Mouse (Mus musculus): ENCODE measurements around the gene Ltbp3. TPM values are rescaled to one million over a fixed set of nuclear protein-coding genes. Genes with fewer than 3 reads are reported as not detected.

Ltbp3 gene
- polyA plus RNA-seq, 2 experiments: 99.8 to 341 TPM

DNA sequence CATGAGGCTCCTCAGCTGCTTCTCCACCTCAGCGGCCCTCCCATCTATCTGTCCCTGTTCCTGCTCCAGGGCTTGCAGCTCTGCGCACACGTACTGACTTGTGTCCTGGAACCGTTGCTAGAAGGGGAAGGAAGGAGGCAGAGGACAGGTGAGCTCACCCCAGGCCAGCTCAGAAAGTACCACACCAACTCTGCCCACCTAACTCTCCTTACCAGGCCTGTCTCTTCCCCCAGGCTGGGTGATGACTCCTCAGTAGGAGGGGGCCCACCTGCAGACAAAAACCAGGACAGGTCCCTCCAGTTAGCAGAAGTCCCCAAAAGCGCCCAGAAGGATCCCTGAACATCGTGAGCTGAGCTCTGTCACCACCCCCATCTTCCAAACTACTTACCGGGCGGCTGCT lies 30.1 kb upstream of the Ltbp3 start:
- no peak overlapping the region for H3K4me2 ChIP-seq (replicated peaks; ENCODE audit: low read depth, low read length, severe bottlenecking)
- H3K27me3 ChIP-seq (ENCODE audit: control insufficient read depth, insufficient read depth, low read length): no peaks in the 10 kb centered on the region
- DNase-seq (ENCODE audit: low spot score) (no peak), ATAC-seq (ENCODE audit: low FRiP score, low read depth) (no peak)
- peaks cover 73% of the 10 kb centered on the region for H3K36me3 ChIP-seq (ENCODE audit: control insufficient read depth, insufficient read depth, low read length)
- H3K9me3 ChIP-seq (ENCODE audit: control insufficient read depth, low read length): no peaks in the 10 kb centered on the region
- no peak overlapping the region for H3K9ac ChIP-seq (ENCODE audit: low read depth, low read length, severe bottlenecking)
- H3K4me3 ChIP-seq (replicated peaks; ENCODE audit: low read length): no peak overlapping the region
- TF ChIP-seq POLR2A (IDR thresholded peaks at IDR 0.05; ENCODE audit: borderline replicate concordance, extremely low read depth, insufficient read depth, insufficient read length): no peak
- no peak overlapping the region for H3K27ac ChIP-seq (replicated peaks; ENCODE audit: low read depth, low read length)
- H3K4me1 ChIP-seq (ENCODE audit: control insufficient read depth, insufficient read depth, low read length): peaks cover 11% of the 10 kb centered on the region
- WGBS: 87% methylated on average over 8 of the region's 8 CpGs

DNA sequence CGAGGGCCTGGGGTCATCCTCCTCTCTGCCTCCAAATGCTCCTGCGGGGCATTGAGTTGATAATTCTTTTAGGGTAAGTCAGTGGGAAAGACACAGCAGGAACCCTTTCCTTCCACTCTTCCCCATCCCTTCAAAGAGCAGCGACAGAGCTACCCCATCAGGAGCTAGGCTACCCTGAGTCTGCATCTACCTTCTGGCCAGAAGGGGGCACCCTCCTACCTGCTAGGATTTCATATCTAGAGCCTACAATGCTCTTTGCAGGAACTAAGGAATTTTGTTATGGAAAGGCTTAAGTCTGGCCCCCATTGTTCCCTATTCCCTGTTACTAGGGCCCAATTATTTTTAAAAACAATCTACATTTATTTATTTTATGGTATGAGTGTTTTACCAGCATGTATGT lies 29.5 kb upstream of the Ltbp3 start:
- no peaks in the 10 kb centered on the region for H3K27me3 ChIP-seq (ENCODE audit: control insufficient read depth, insufficient read depth, low read length)
- DNase-seq (ENCODE audit: low spot score) (peak; percentile 64), ATAC-seq (ENCODE audit: low FRiP score, low read depth) (no peak)
- H3K9ac ChIP-seq (ENCODE audit: low read depth, low read length, severe bottlenecking): no peak overlapping the region
- H3K27ac ChIP-seq (replicated peaks; ENCODE audit: low read depth, low read length): no peak overlapping the region
- no peaks in the 10 kb centered on the region for H3K9me3 ChIP-seq (ENCODE audit: control insufficient read depth, low read length)
- no peak overlapping the region for H3K4me3 ChIP-seq (replicated peaks; ENCODE audit: low read length)
- peaks cover 16% of the 10 kb centered on the region for H3K4me1 ChIP-seq (ENCODE audit: control insufficient read depth, insufficient read depth, low read length)
- H3K36me3 ChIP-seq (ENCODE audit: control insufficient read depth, insufficient read depth, low read length): peaks cover 72% of the 10 kb centered on the region
- no peak for TF ChIP-seq POLR2A (IDR thresholded peaks at IDR 0.05; ENCODE audit: borderline replicate concordance, extremely low read depth, insufficient read depth, insufficient read length)
- 25% methylated on average over 3 of the region's 3 CpGs for WGBS
- H3K4me2 ChIP-seq (replicated peaks; ENCODE audit: low read depth, low read length, severe bottlenecking): no peak overlapping the region

DNA sequence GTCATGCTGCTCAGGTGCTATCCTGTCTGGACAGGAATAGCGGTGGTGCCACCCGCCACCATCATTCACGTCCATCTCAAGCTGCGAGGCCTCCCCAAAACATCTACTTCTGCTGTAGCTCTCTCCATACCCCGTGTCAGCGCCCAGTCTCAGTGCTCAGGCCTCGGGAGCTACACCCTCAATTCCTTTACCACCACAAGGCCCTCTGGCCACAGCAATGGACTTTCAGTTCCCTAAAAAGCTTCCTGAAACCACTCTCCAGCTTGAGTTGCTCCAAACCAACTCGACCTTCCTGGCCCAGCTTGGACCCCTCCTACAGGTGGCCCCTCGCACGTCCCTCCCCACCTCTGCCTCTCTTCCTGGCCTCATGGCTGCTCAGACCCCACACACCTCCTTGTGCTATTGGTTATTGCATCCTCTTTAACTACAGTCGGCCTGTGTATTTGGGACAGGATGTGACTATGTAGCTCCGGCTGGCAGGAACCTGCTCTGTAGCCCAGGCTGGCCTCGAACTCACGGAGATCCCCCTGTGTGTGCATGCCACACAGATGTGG lies 28.7 kb upstream of the Ltbp3 start:
- WGBS: 87% methylated on average over 14 of the region's 14 CpGs
- Histone ChIP-seq H3K27me3 (ENCODE audit: control insufficient read depth, insufficient read depth, low read length) (no peaks in the 10 kb centered on the region), H3K36me3 (ENCODE audit: control insufficient read depth, insufficient read depth, low read length) (peaks cover 64% of the 10 kb centered on the region), H3K4me3 (replicated peaks; ENCODE audit: low read length) (no peak overlapping the region), H3K27ac (replicated peaks; ENCODE audit: low read depth, low read length) (no peak overlapping the region), H3K4me2 (replicated peaks; ENCODE audit: low read depth, low read length, severe bottlenecking) (no peak overlapping the region), H3K9me3 (ENCODE audit: control insufficient read depth, low read length) (no peaks in the 10 kb centered on the region), H3K9ac (ENCODE audit: low read depth, low read length, severe bottlenecking) (no peak overlapping the region), H3K4me1 (ENCODE audit: control insufficient read depth, insufficient read depth, low read length) (peaks cover 18% of the 10 kb centered on the region)
- DNase-seq (ENCODE audit: low spot score) (no peak), ATAC-seq (ENCODE audit: low FRiP score, low read depth) (no peak)
- TF ChIP-seq POLR2A (IDR thresholded peaks at IDR 0.05; ENCODE audit: borderline replicate concordance, extremely low read depth, insufficient read depth, insufficient read length): no peak

DNA sequence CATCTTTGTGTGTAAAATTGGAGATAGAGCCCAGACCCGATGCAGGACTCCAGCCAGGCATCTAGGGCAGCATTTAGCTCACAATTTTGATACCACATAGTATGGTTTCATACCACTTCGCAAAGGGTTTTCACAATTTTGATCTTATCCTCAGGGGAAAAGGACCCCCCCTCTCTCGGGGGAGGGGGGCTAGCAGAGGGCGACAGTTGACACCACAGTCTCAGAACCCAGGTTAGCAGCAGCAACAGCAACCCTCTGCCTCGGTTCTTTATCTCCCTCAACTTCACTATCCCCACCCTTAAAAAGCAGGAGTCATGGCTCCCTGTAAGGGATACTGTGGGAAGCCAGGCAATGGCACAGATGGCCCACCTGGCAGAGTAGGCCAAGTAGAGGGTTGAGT lies 27.4 kb upstream of the Ltbp3 start:
- DNase-seq (ENCODE audit: low spot score) (no peak), ATAC-seq (ENCODE audit: low FRiP score, low read depth) (peak; percentile 31)
- no peak for TF ChIP-seq POLR2A (IDR thresholded peaks at IDR 0.05; ENCODE audit: borderline replicate concordance, extremely low read depth, insufficient read depth, insufficient read length)
- WGBS: 71% methylated on average over 5 of the region's 5 CpGs
- H3K36me3 ChIP-seq (ENCODE audit: control insufficient read depth, insufficient read depth, low read length): peaks cover 67% of the 10 kb centered on the region
- H3K4me3 ChIP-seq (replicated peaks; ENCODE audit: low read length): no peak overlapping the region
- 0 out of 2 replicates have a peak overlapping the region, but pooled peaks have one; percentile 19 for H3K27ac ChIP-seq (replicated peaks; ENCODE audit: low read depth, low read length)
- no peaks in the 10 kb centered on the region for H3K9me3 ChIP-seq (ENCODE audit: control insufficient read depth, low read length)
- no peaks in the 10 kb centered on the region for H3K27me3 ChIP-seq (ENCODE audit: control insufficient read depth, insufficient read depth, low read length)
- H3K4me2 ChIP-seq (replicated peaks; ENCODE audit: low read depth, low read length, severe bottlenecking): no peak overlapping the region; the same call in 1 of the 2 replicates
- peaks cover 18% of the 10 kb centered on the region for H3K4me1 ChIP-seq (ENCODE audit: control insufficient read depth, insufficient read depth, low read length)
- H3K9ac ChIP-seq (ENCODE audit: low read depth, low read length, severe bottlenecking): no peak overlapping the region

DNA sequence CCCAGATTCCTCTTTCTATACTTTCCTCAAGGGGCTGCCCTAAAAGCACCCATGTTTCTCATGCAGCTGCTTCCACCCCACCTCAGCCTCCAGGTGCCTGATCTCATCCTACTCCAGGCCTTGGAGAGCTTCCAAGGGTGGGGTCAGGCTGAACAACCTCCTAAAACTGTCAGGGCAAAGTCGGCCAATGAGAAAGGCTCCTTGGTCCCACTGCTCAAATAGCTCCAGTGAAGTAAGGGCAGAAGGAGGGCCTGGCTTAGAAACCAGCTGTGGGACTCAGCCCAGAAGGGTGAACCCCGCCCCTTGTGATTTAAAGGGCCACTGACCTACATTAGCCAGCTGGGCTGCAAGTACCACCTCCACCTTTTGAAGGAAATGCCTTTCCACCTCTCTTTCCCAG lies 27.0 kb upstream of the Ltbp3 start:
- no peak overlapping the region for H3K4me3 ChIP-seq (replicated peaks; ENCODE audit: low read length)
- no peak overlapping the region for H3K9ac ChIP-seq (ENCODE audit: low read depth, low read length, severe bottlenecking)
- peak; percentile 69 for DNase-seq (ENCODE audit: low spot score)
- H3K4me1 ChIP-seq (ENCODE audit: control insufficient read depth, insufficient read depth, low read length): peaks cover 18% of the 10 kb centered on the region
- peaks cover 67% of the 10 kb centered on the region for H3K36me3 ChIP-seq (ENCODE audit: control insufficient read depth, insufficient read depth, low read length)
- no peak overlapping the region for H3K27ac ChIP-seq (replicated peaks; ENCODE audit: low read depth, low read length)
- H3K4me2 ChIP-seq (replicated peaks; ENCODE audit: low read depth, low read length, severe bottlenecking): no peak overlapping the region; the same call in 1 of the 2 replicates
- H3K27me3 ChIP-seq (ENCODE audit: control insufficient read depth, insufficient read depth, low read length): no peaks in the 10 kb centered on the region
- ATAC-seq (ENCODE audit: low FRiP score, low read depth): peak; percentile 67
- 8% methylated on average over 2 of the region's 2 CpGs for WGBS
- H3K9me3 ChIP-seq (ENCODE audit: control insufficient read depth, low read length): no peaks in the 10 kb centered on the region
- no peak for TF ChIP-seq POLR2A (IDR thresholded peaks at IDR 0.05; ENCODE audit: borderline replicate concordance, extremely low read depth, insufficient read depth, insufficient read length)
